Mouse (Mus musculus): Measurements from ENCODE around the gene Best1. TPM values are rescaled to one million over a fixed set of nuclear protein-coding genes. Genes with fewer than 3 reads are reported as not detected.

Best1 gene
- polyA plus RNA-seq, 2 experiments: 0.08 to 0.09 TPM

GRCm38 (mm10) chr19:9968081-9968787 is 33.2 kb downstream of the Best1 start:
- no peak overlapping the region for H3K4me2 ChIP-seq (ENCODE audit: low read depth)
- no peaks in the 10 kb centered on the region for H3K9me3 ChIP-seq (ENCODE audit: control insufficient read depth, low read length)
- no peak for TF ChIP-seq CTCF (IDR thresholded peaks at IDR 0.05; ENCODE audit: low read depth)
- no peak for TF ChIP-seq EP300 (IDR thresholded peaks at IDR 0.05; ENCODE audit: low read depth)
- 69% methylated on average over 9 of the region's 10 CpGs for WGBS (ENCODE audit: insufficient replicate concordance)
- H3K4me3 ChIP-seq (ENCODE audit: insufficient read depth in 1 of 2, low read depth in 2 of 2, low read length in 2 of 2): no peak overlapping the region
- no peak overlapping the region for H3K27ac ChIP-seq
- no peaks in the 10 kb centered on the region for H3K36me3 ChIP-seq (replicated peaks; ENCODE audit: control insufficient read depth, insufficient read depth, low read depth)
- ATAC-seq (ENCODE audit: insufficient read depth) (no peak), DNase-seq (ENCODE audit: low read depth in 3 of 3, low spot score in 3 of 3) (no peak)
- peaks cover 4 to 19% of the 10 kb centered on the region in 2 experiments; a peak in 3 of 4 replicates for H3K4me1 ChIP-seq (replicated peaks; ENCODE audit: control insufficient read depth in 2 of 2, insufficient read depth in 2 of 2, low read length in 1 of 2)
- no peaks in the 10 kb centered on the region for H3K27me3 ChIP-seq (ENCODE audit: control insufficient read depth, insufficient read depth, low read length)
- no peak overlapping the region; the same call in 1 of the 2 replicates for H3K9ac ChIP-seq (replicated peaks)

GRCm38 (mm10) chr19:9966096-9966867 is 35.2 kb downstream of the Best1 start:
- DNase-seq (ENCODE audit: low read depth in 3 of 3, low spot score in 3 of 3) (no peak), ATAC-seq (ENCODE audit: insufficient read depth) (no peak)
- Histone ChIP-seq H3K27me3 (ENCODE audit: control insufficient read depth, insufficient read depth, low read length) (no peaks in the 10 kb centered on the region), H3K9ac (replicated peaks) (no peak overlapping the region), H3K36me3 (replicated peaks; ENCODE audit: control insufficient read depth, insufficient read depth, low read depth) (no peaks in the 10 kb centered on the region), H3K27ac (no peak overlapping the region), H3K4me1 (replicated peaks; ENCODE audit: control insufficient read depth in 2 of 2, insufficient read depth in 2 of 2, low read length in 1 of 2) (peaks cover 4 to 17% of the 10 kb centered on the region in 2 experiments; a peak in 3 of 4 replicates), H3K4me2 (ENCODE audit: low read depth) (no peak overlapping the region), H3K4me3 (ENCODE audit: insufficient read depth in 1 of 2, low read depth in 2 of 2, low read length in 2 of 2) (no peak overlapping the region), H3K9me3 (ENCODE audit: control insufficient read depth, low read length) (no peaks in the 10 kb centered on the region)
- TF ChIP-seq EP300 (IDR thresholded peaks at IDR 0.05; ENCODE audit: low read depth) (no peak), CTCF (IDR thresholded peaks at IDR 0.05; ENCODE audit: low read depth) (no peak)
- WGBS (ENCODE audit: insufficient replicate concordance): 55% methylated on average over 2 of the region's 2 CpGs

DNA sequence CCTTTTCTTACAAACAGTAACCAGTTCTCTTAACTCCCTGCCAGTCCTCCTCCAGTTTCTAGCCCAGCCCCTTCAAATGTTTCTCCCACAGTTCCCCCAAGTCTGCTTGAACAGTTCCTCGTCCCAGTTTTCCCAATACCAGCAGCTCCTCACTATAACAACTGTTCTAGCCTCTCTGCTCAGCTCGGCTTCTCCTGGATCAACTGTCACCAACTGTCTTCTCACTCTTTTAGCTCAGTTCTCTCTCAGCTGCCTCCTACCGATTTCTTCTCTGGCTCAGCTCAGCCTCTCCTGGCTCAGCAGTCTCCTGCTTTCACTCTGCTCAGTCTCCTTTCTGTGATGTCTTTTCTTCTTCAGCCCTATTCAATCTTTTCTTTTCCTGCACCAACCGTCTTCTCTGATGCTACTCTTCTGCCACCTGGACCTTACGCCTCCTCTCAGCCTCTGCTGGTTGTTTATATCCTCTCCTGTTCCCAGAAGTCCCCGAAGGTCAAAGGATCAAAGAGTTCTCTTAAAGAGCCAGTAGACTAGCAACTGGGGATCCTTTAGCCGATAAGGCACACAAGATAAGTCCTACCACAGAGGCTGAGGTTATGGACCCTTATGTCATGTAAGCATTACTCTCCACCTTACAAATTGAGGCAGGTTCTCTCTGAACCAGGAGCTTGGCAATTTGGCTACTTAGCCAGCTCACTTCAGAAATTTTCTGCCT is 37.1 kb downstream of the Best1 start:
- H3K9me3 ChIP-seq (ENCODE audit: control insufficient read depth, low read length): no peaks in the 10 kb centered on the region
- H3K4me2 ChIP-seq (ENCODE audit: low read depth): peak overlapping the region; percentile 21
- TF ChIP-seq EP300 (IDR thresholded peaks at IDR 0.05; ENCODE audit: low read depth) (no peak), CTCF (IDR thresholded peaks at IDR 0.05; ENCODE audit: low read depth) (no peak)
- H3K36me3 ChIP-seq (replicated peaks; ENCODE audit: control insufficient read depth, insufficient read depth, low read depth): no peaks in the 10 kb centered on the region
- peaks cover 4 to 16% of the 10 kb centered on the region in 2 experiments; a peak in 3 of 4 replicates for H3K4me1 ChIP-seq (replicated peaks; ENCODE audit: control insufficient read depth in 2 of 2, insufficient read depth in 2 of 2, low read length in 1 of 2)
- 19% methylated on average over 7 of the region's 7 CpGs for WGBS (ENCODE audit: insufficient replicate concordance)
- H3K4me3 ChIP-seq (ENCODE audit: insufficient read depth in 1 of 2, low read depth in 2 of 2, low read length in 2 of 2): no peak overlapping the region
- H3K27me3 ChIP-seq (ENCODE audit: control insufficient read depth, insufficient read depth, low read length): no peaks in the 10 kb centered on the region
- ATAC-seq (ENCODE audit: insufficient read depth): no peak
- H3K27ac ChIP-seq: no peak overlapping the region
- no peak for DNase-seq (ENCODE audit: low read depth in 3 of 3, low spot score in 3 of 3)
- H3K9ac ChIP-seq (replicated peaks): no peak overlapping the region

GRCm38 (mm10) chr19:9960769-9961168 is 40.7 kb downstream of the Best1 start:
- no peak for ATAC-seq (ENCODE audit: insufficient read depth)
- WGBS (ENCODE audit: insufficient replicate concordance): 63% methylated on average over 5 of the region's 5 CpGs
- TF ChIP-seq EP300 (IDR thresholded peaks at IDR 0.05; ENCODE audit: low read depth): no peak
- TF ChIP-seq CTCF (IDR thresholded peaks at IDR 0.05; ENCODE audit: low read depth): no peak

More at GRCm38 (mm10) chr19:9960769-9961168, 40.7 kb downstream of the Best1 start:
- Histone ChIP-seq H3K9ac (replicated peaks) (no peak overlapping the region), H3K27ac (no peak overlapping the region), H3K4me2 (ENCODE audit: low read depth) (no peak overlapping the region), H3K4me3 (ENCODE audit: insufficient read depth in 1 of 2, low read depth in 2 of 2, low read length in 2 of 2) (no peak overlapping the region), H3K27me3 (ENCODE audit: control insufficient read depth, insufficient read depth, low read length) (no peaks in the 10 kb centered on the region), H3K9me3 (ENCODE audit: control insufficient read depth, low read length) (no peaks in the 10 kb centered on the region), H3K4me1 (replicated peaks; ENCODE audit: control insufficient read depth in 2 of 2, insufficient read depth in 2 of 2, low read length in 1 of 2) (peaks cover 21 to 39% of the 10 kb centered on the region in 2 experiments), H3K36me3 (replicated peaks; ENCODE audit: control insufficient read depth, insufficient read depth, low read depth) (no peaks in the 10 kb centered on the region)
- DNase-seq (ENCODE audit: low read depth in 3 of 3, low spot score in 3 of 3): no peak

All from liver, embryonic 14.5 days (tissue).